Mouse (Mus musculus): Measurements from ENCODE around the gene Fxn.
"Not testable (repeated sequence)": the region's sequence is repeated elsewhere in the genome, so short reads cannot be mapped to it uniquely, and the experiment has no call there.

Gene Fxn

GRCm38 (mm10) chr19:24241271-24241670, 39.1 kb downstream of the Fxn start:
- no peak for DNase-seq

GRCm38 (mm10) chr19:24238011-24238410, 42.4 kb downstream of the Fxn start:
- no peak for DNase-seq

GRCm38 (mm10) chr19:24232356-24232755, 48.0 kb downstream of the Fxn start:
- not testable (repeated sequence) for DNase-seq

GRCm38 (mm10) chr19:24225305-24225696, 55.1 kb downstream of the Fxn start:
- peak; percentile 10 to 11 for DNase-seq

GRCm38 (mm10) chr19:24224500-24225304, 55.7 kb downstream of the Fxn start, which contains the start of gene Tjp2:
TSS of gene Tjp2 (minus strand) at chr19:24225030.
- DNase-seq: peak; percentile 27 to 40

GRCm38 (mm10) chr19:24223851-24224251, 56.6 kb downstream of the Fxn start:
- DNase-seq: no peak

GRCm38 (mm10) chr19:24221455-24221854, 59.0 kb downstream of the Fxn start:
- DNase-seq: no peak

GRCm38 (mm10) chr19:24220795-24221445, 59.5 kb downstream of the Fxn start:
- no peak for DNase-seq

- no peak for DNase-seq
These were observed 61.4 kb downstream of the Fxn start for GRCm38 (mm10) chr19:24219011-24219410.

- no peak for DNase-seq
These were observed 62.1 kb downstream of the Fxn start for GRCm38 (mm10) chr19:24218291-24218690.

- DNase-seq: no peak
These were observed 62.6 kb downstream of the Fxn start for GRCm38 (mm10) chr19:24217851-24218250.

- no peak for DNase-seq
These were observed 63.6 kb downstream of the Fxn start for GRCm38 (mm10) chr19:24216771-24217170.

GRCm38 (mm10) chr19:24214939-24215338, 65.5 kb downstream of the Fxn start:
- DNase-seq: no peak

GRCm38 (mm10) chr19:24213299-24213698, 67.1 kb downstream of the Fxn start:
- DNase-seq: peak in 1 of 2 experiments; percentile 5

GRCm38 (mm10) chr19:24212552-24213249, 67.7 kb downstream of the Fxn start:
- no peak for DNase-seq
